Mouse (Mus musculus) adrenal gland, adult 18-20 months (tissue): ENCODE data around the gene Abca2. TPM values are rescaled to one million over a fixed set of nuclear protein-coding genes. Genes with fewer than 3 reads are reported as not detected.

ENCODE experiments used
- DNase-seq, 2 experiments: peaks; one replicate each; pipeline ENCODE4 v3.0.0; 2021 to 2022; ENCODE audit warnings: low spot score in 2 of 2
- microRNA-seq, 2 experiments: library from miRNA; unstranded; fragments of <30 nt; microRNA quantifications; one replicate each; pipeline ENCODE4 v1.2.0; 2021; ENCODE audit warnings: borderline number of aligned reads in 2 of 2
- total RNA-seq, 2 experiments: library from RNA; stranded (reverse); gene quantifications; 1 replicate in 1 of 2; 2 replicates in 1 of 2; pipeline ENCODE4 v1.2.3; 2021

Abca2 gene
- total RNA-seq, 2 experiments from 2014 or later = 36.9 to 48.5 TPM

DNA sequence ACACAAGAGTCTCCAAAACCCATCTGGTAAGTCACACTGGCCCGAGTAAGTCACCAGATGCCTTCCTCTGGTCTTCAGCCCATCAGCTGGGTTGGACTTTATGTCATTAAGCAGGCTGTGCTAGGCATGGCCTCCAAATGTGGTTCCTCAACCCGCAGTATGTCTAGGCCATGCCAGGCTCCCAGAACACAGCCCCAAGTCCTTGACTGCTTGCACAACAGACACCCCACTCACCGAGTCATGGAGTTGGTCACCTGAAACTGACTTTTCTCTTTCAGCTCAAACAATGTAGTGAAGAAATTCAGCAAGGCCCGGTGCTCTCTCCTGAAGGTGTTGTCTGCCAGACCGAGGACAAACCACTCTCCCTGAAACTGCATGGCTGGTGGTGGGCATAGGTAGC, 64.5 kb downstream of the Abca2 start:
- no peak for DNase-seq

DNA sequence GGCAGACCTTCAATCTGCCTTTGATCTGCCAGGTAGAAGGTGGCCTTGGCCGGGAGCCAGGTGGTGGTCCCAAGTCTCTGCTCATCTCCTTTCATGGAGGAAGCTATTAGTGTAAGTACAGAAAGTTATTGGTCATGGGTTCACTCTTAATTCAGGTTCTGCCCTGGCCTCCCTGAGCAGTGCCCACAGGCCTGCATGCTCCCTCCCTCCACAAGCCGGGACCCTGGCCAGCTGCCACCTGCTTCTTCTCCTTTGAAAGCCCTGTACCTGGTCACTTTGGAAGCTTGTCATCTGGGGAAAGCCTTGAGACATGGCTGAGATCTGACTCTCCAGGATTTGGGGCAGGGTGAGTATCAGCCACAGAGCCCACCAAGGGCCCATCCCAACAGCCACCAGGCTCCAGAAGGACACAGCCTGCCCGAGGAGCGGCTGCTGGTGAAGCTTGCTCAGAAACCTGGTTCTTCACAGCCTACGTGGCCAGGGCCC, 65.0 kb downstream of the Abca2 start, which contains the start of gene Lcn12:
Lcn12 (minus strand) TSS at position 436 of the 486 bp plus-strand sequence.
- DNase-seq = no peak

DNA sequence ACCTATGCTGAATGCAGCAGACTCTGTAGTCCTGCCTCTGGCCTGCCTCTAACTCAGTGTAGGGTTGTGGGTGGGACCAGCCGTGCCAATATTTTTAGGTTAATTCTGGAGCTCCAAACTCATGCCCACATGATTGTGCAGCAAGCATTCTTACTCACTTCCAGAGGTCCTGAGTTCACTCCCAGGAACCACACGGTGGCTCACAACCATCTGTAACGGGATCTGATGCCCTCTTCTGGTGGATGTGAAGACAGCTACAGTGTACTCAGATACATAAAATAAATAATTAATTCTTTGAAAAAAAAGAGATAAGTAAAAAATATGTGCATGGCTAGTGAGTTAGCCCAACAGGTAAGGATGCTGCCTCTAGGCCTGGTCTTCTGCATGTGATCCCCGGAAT, 68.0 kb downstream of the Abca2 start:
- DNase-seq = no peak

Small RNA genes within 50 kb of the gene (microRNA-seq; reads per million reads assigned to microRNA genes)
- gene Mir3087 = 0.47 to 2.4 reads per million in 2 experiments

Other genes starting within 250 kb of the Abca2 start
- gene Nrarp, start 247.9 kb upstream of the Abca2 start, total RNA-seq = 1 to 10 TPM; 2.3 to 3.5 TPM
- gene Tor4a, start 231.8 kb upstream of the Abca2 start, total RNA-seq = 10 to 100 TPM; 11.6 to 19.5 TPM
- 10 to 100 TPM; 48.8 to 49.5 TPM for gene Nelfb, start 217.2 kb upstream of the Abca2 start, total RNA-seq
- gene Stpg3, start 214.1 kb upstream of the Abca2 start, total RNA-seq = not detected
- not detected for gene Fam166a, start 210.0 kb upstream of the Abca2 start, total RNA-seq
- 100 to 1,000 TPM; 284 to 287 TPM for gene Tubb4b, start 204.0 kb upstream of the Abca2 start, total RNA-seq
- not detected for gene Slc34a3, start 194.3 kb upstream of the Abca2 start, total RNA-seq
- not detected for gene Rnf224, start 191.9 kb upstream of the Abca2 start, total RNA-seq
- gene Rnf208, start 186.4 kb upstream of the Abca2 start, total RNA-seq = 1 to 10 TPM; 7.9 to 8.3 TPM
- not detected for gene Cysrt1, start 186.3 kb upstream of the Abca2 start, total RNA-seq
- gene AL732309.1, start 181.8 kb upstream of the Abca2 start, total RNA-seq = 1 to 10 TPM; 2.2 to 5.7 TPM
- gene Tmem203, start 173.3 kb upstream of the Abca2 start, total RNA-seq = 10 to 100 TPM; 19.5 to 24.4 TPM
- 1 to 10 TPM; 8.2 to 9.4 TPM for gene Tprn, start 166.1 kb upstream of the Abca2 start, total RNA-seq
- 10 to 100 TPM; 37.2 to 40.1 TPM for gene Ssna1, start 156.3 kb upstream of the Abca2 start, total RNA-seq
- gene Anapc2, start 156.2 kb upstream of the Abca2 start, total RNA-seq = 10 to 100 TPM; 75.5 to 82.4 TPM
- not detected for gene Tmem210, start 140.6 kb upstream of the Abca2 start, total RNA-seq
- not detected for gene Lrrc26, start 138.8 kb upstream of the Abca2 start, total RNA-seq
- gene Grin1, start 109.5 kb upstream of the Abca2 start, total RNA-seq = 10 to 100 TPM; 10.0 to 10.5 TPM
- gene Man1b1, start 96.4 kb upstream of the Abca2 start, total RNA-seq = 10 to 100 TPM; 59.0 to 63.2 TPM
- 10 to 100 TPM; 32.3 to 42.0 TPM for gene Dpp7, start 72.3 kb upstream of the Abca2 start, total RNA-seq
- 10 to 100 TPM; 18.8 to 20.9 TPM for gene Uap1l1, start 63.0 kb upstream of the Abca2 start, total RNA-seq
- not detected for gene Sapcd2, start 56.4 kb upstream of the Abca2 start, total RNA-seq
- 1 to 10 TPM; 3.2 to 8.3 TPM for gene Entpd2, start 32.8 kb upstream of the Abca2 start, total RNA-seq
- gene Npdc1, start 29.4 kb upstream of the Abca2 start, total RNA-seq = 100 to 1,000 TPM; 125 to 161 TPM
- under 1 TPM; 0.13 to 0.35 TPM for gene Fut7, start 5.4 kb upstream of the Abca2 start, total RNA-seq
- gene Clic3, start 28.1 kb downstream of the Abca2 start, total RNA-seq = 1 to 10 TPM in 1 of 2 experiments, under 1 TPM in 1; 0.53 to 1.1 TPM
- 10 to 100 TPM; 38.6 to 54.5 TPM for gene Paxx, start 32.4 kb downstream of the Abca2 start, total RNA-seq
- 1 to 10 TPM; 1.1 to 3.1 TPM for gene Ptgds, start 41.3 kb downstream of the Abca2 start, total RNA-seq
- not detected for gene Lcn12, start 65.2 kb downstream of the Abca2 start, total RNA-seq
- gene Fbxw5, start 72.0 kb downstream of the Abca2 start, total RNA-seq = 10 to 100 TPM; 92.1 to 94.5 TPM
- 1 to 10 TPM; 2.2 to 3.5 TPM for gene C8g, start 73.0 kb downstream of the Abca2 start, total RNA-seq
- gene Traf2, start 118.2 kb downstream of the Abca2 start, total RNA-seq = 10 to 100 TPM; 32.5 to 32.6 TPM
- gene Edf1, start 129.1 kb downstream of the Abca2 start, total RNA-seq = 100 to 1,000 TPM; 302 to 308 TPM
- gene Mamdc4, start 146.1 kb downstream of the Abca2 start, total RNA-seq = 1 to 10 TPM; 3.4 to 4.4 TPM
- gene Phpt1, start 146.5 kb downstream of the Abca2 start, total RNA-seq = 10 to 100 TPM; 49.4 to 69.5 TPM
- 1 to 10 TPM; 1.5 to 1.7 TPM for gene Ajm1, start 153.1 kb downstream of the Abca2 start, total RNA-seq
- gene Rabl6, start 179.8 kb downstream of the Abca2 start, total RNA-seq = 10 to 100 TPM; 82.3 to 97.5 TPM
- gene Ccdc183, start 189.0 kb downstream of the Abca2 start, total RNA-seq = not detected
- 10 to 100 TPM; 14.6 to 38.7 TPM for gene Tmem141, start 193.3 kb downstream of the Abca2 start, total RNA-seq
- gene Fcna, start 199.3 kb downstream of the Abca2 start, total RNA-seq = 10 to 100 TPM in 1 of 2 experiments, 1 to 10 TPM in 1; 5.3 to 12.3 TPM
- gene Lcn8, start 224.4 kb downstream of the Abca2 start, total RNA-seq = not detected
- not detected for gene Lcn5, start 229.2 kb downstream of the Abca2 start, total RNA-seq
- gene Lcn6, start 248.1 kb downstream of the Abca2 start, total RNA-seq = not detected